In the genomic region with DNA sequence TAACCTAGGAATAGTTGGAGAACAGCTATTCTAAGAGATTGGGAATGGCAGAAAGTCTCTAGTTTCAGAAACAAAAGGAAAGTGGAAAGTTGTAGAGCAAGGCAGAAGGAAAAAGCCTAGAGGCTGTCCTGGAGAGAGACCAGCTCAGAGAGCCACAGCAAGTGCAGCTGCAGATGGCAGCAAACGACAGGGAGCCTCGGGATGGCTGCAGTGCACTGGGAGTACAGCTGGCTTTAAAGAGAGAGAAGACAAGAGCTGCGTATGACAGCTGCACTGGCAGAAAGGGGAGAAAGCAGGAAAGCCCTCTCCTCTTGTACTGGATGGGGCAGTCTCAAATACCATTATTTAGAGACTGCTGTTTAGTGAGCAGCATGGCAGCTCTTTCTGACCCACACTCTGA, we compare ENCODE assay signal across 8 mouse cellular contexts. TPM values are rescaled to one million over a fixed set of nuclear protein-coding genes. Genes with fewer than 3 reads are reported as not detected.
A peak's percentile ranks its signal among the peaks of the same experiment; 100 is the strongest.
DNase-seq lines count a peak whose midpoint lies in the region; ATAC-seq lines count a peak whose summit lies in the region.

No protein-coding gene starts in this region.

- H3K9me3 ChIP-seq in hindbrain, embryonic 16.5 days (ENCODE audit: control insufficient read depth, low read length): no peaks in the 10 kb centered on the region

- H3K27me3 ChIP-seq in hindbrain, embryonic 16.5 days (replicated peaks; ENCODE audit: control insufficient read depth, insufficient read depth, low read length): no peaks in the 10 kb centered on the region

- no peak overlapping the region for H3K4me3 ChIP-seq in hindbrain, embryonic 16.5 days (ENCODE audit: low read length)

- 4% methylated on average over 3 of the region's 3 CpGs for WGBS in hindbrain, embryonic 16.5 days

- peak; percentile 76; the same call in 1 of the 2 replicates for ATAC-seq in hindbrain, embryonic 16.5 days
- ATAC-seq in activated CD4-positive, CD25-positive, alpha-beta regulatory T cell, adult 4 months: no peak

- H3K4me2 ChIP-seq in hindbrain, embryonic 16.5 days (ENCODE audit: low read length): no peak overlapping the region

- H3K4me1 ChIP-seq in hindbrain, embryonic 16.5 days (ENCODE audit: control insufficient read depth, insufficient read depth, low read depth, low read length): no peaks in the 10 kb centered on the region

- no peak overlapping the region for H3K9ac ChIP-seq in hindbrain, embryonic 16.5 days (ENCODE audit: low read depth, low read length)

- no peak overlapping the region for H3K27ac ChIP-seq in hindbrain, embryonic 16.5 days (ENCODE audit: low read depth, low read length)

- H3K36me3 ChIP-seq in hindbrain, embryonic 16.5 days (ENCODE audit: control insufficient read depth, insufficient read depth, low read length): no peaks in the 10 kb centered on the region

- intact Hi-C loops in heart, postnatal 10 days (cut with DNase I): loop anchor here (1.0 kb wide), 1 partner anchor 335 kb away; no protein-coding TSS in a partner anchor
- intact Hi-C loops in gastrocnemius, postnatal 36 days (cut with DNase I): no loop called here

- peak; percentile 37 to 46 for DNase-seq in heart, postnatal 10 days
- no peak for DNase-seq in heart, adult 9 months (ENCODE audit: low spot score in 2 of 2)
- peak; percentile 55 to 57 for DNase-seq in right cerebral cortex, postnatal 10 days (ENCODE audit: low spot score in 2 of 2)
- DNase-seq in right cerebral cortex, postnatal 36 days (ENCODE audit: low spot score in 2 of 2): no peak
- peak; percentile 20 for DNase-seq in right cerebral cortex, postnatal 4 days
- DNase-seq in gastrocnemius, postnatal 36 days: no peak

RNA-seq across cellular contexts. Expression of gene Stxbp5l, which starts 37.7 kb away (rescaled TPM):
- under 1 TPM in 1 of 2 experiments, not detected in 1; 0.05 TPM for total RNA-seq in heart, postnatal 10 days (2021)
- polyA plus RNA-seq in hindbrain, embryonic 16.5 days (2015; fragmentation: Nextera tagmentation; extraction: Ambion mirVana): 15.4 and 19.2 TPM in 2 replicates
- under 1 TPM in 1 of 2 experiments, not detected in 1; 0.52 TPM for polyA plus RNA-seq in activated CD4-positive, CD25-positive, alpha-beta regulatory T cell, adult 4 months (2017; shearing (Covaris generic))
- total RNA-seq in gastrocnemius, postnatal 36 days (2021): under 1 TPM in 1 of 2 experiments, not detected in 1; 0.15 TPM

Comparison
In these comparisons a context has a peak if more than half of its experiments do, and no peak if none do; other contexts are left out.
1. DNase-seq: peak in heart, postnatal 10 days (2 of 2), right cerebral cortex, postnatal 10 days (2 of 2) and right cerebral cortex, postnatal 4 days (single experiment); none in heart, adult 9 months (0 of 2), right cerebral cortex, postnatal 36 days (0 of 2) and gastrocnemius, postnatal 36 days (0 of 2).